Mouse (Mus musculus): ENCODE data around the gene Fkbp1a. TPM values are rescaled to one million over a fixed set of nuclear protein-coding genes. Genes with fewer than 3 reads are reported as not detected.

Fkbp1a gene
- polyA plus RNA-seq, 1 experiment: 157 TPM

- DNase-seq (ENCODE audit: low spot score): no peak
Measured at GRCm38 (mm10) chr2:151608435-151608834, 66.2 kb downstream of the Fkbp1a start.

- no peak for DNase-seq (ENCODE audit: low spot score)
Measured at GRCm38 (mm10) chr2:151609974-151610373, 67.7 kb downstream of the Fkbp1a start.

Other genes with a start within 250 kb of the Fkbp1a start
- not detected in 2 replicates for gene 4921509C19Rik, start 66.3 kb upstream of the Fkbp1a start, polyA plus RNA-seq (2012; rRNA removed)
- gene Nsfl1c, start 48.3 kb upstream of the Fkbp1a start, polyA plus RNA-seq (2012; rRNA removed): 107 and 114 TPM in 2 replicates
- gene Sdcbp2, start 30.1 kb downstream of the Fkbp1a start, polyA plus RNA-seq (2012; rRNA removed): 32.0 and 49.0 TPM in 2 replicates
- 1.4 and 2.9 TPM in 2 replicates for gene Snph, start 90.1 kb downstream of the Fkbp1a start, polyA plus RNA-seq (2012; rRNA removed)
- gene Rad21l, start 126.0 kb downstream of the Fkbp1a start, polyA plus RNA-seq (2012; rRNA removed): not detected in 2 replicates
- gene Tmem74b, start 159.5 kb downstream of the Fkbp1a start, polyA plus RNA-seq (2012; rRNA removed): 0.27 and 0.39 TPM in 2 replicates
- 30.3 and 32.5 TPM in 2 replicates for gene Psmf1, start 201.7 kb downstream of the Fkbp1a start, polyA plus RNA-seq (2012; rRNA removed)

Measured in urinary bladder, adult 2 months (tissue).